Mouse (Mus musculus): ENCODE data around the gene Arhgef25.
"Not testable (repeated sequence)": the region's sequence is repeated elsewhere in the genome, so short reads cannot be mapped to it uniquely, and the experiment has no call there.

Arhgef25 gene

GRCm38 (mm10) chr10:127203106-127203505 is 13.2 kb upstream of the Arhgef25 start:
- DNase-seq, result no peak

- DNase-seq, result peak in 1 of 2 experiments; percentile 7
Observed at GRCm38 (mm10) chr10:127200279-127200678, 10.4 kb upstream of the Arhgef25 start.

GRCm38 (mm10) chr10:127199474-127199873 is 9.6 kb upstream of the Arhgef25 start:
- DNase-seq, result peak in 1 of 2 experiments; percentile 4

- no peak for DNase-seq
Observed at GRCm38 (mm10) chr10:127199068-127199467, 9.2 kb upstream of the Arhgef25 start.

- DNase-seq, result no peak
Observed at GRCm38 (mm10) chr10:127198492-127198891, 8.6 kb upstream of the Arhgef25 start.

- DNase-seq, result peak in 1 of 2 experiments; percentile 8
Observed at GRCm38 (mm10) chr10:127197505-127198110, 7.7 kb upstream of the Arhgef25 start.

- DNase-seq, result peak in 1 of 2 experiments; percentile 14
Observed at GRCm38 (mm10) chr10:127197104-127197503, 7.2 kb upstream of the Arhgef25 start.

- peak; percentile 53 to 68 for DNase-seq
Observed at GRCm38 (mm10) chr10:127196392-127196791, 6.5 kb upstream of the Arhgef25 start.

GRCm38 (mm10) chr10:127195328-127196129 is 5.6 kb upstream of the Arhgef25 start, which contains the start of gene Dtx3:
Dtx3 (minus strand) TSS chr10:127195728.
- peak; percentile 64 to 68 for DNase-seq

GRCm38 (mm10) chr10:127194428-127195327 is 4.8 kb upstream of the Arhgef25 start:
- DNase-seq, result peak; percentile 76 to 82

- DNase-seq, result no peak
Observed at GRCm38 (mm10) chr10:127193011-127193410, 3.1 kb upstream of the Arhgef25 start.

- not testable (repeated sequence) for DNase-seq
Observed at GRCm38 (mm10) chr10:127192057-127192328, 2.1 kb upstream of the Arhgef25 start.

- DNase-seq, result no peak
Observed at GRCm38 (mm10) chr10:127191191-127192056, 1.5 kb upstream of the Arhgef25 start.

- DNase-seq, result no peak
Observed at GRCm38 (mm10) chr10:127190398-127191190, 711 bp upstream of the Arhgef25 start.

- peak in 1 of 2 experiments; percentile 60 for DNase-seq
Observed at GRCm38 (mm10) chr10:127189116-127189650, 700 bp downstream of the Arhgef25 start.

GRCm38 (mm10) chr10:127188465-127189115 is 1.3 kb downstream of the Arhgef25 start:
- peak; percentile 66 to 84 for DNase-seq

GRCm38 (mm10) chr10:127188079-127188453 is 1.8 kb downstream of the Arhgef25 start:
- DNase-seq, result no peak

- peak; percentile 55 to 70 for DNase-seq
Observed at GRCm38 (mm10) chr10:127187371-127188078, 2.4 kb downstream of the Arhgef25 start.

- no peak for DNase-seq
Observed at GRCm38 (mm10) chr10:127186451-127186850, 3.4 kb downstream of the Arhgef25 start.

GRCm38 (mm10) chr10:127185506-127185905 is 4.4 kb downstream of the Arhgef25 start:
- no peak for DNase-seq

Data from cerebellum, adult 18-20 months (tissue).